Mouse (Mus musculus): Measurements from ENCODE around the gene Bbs5. TPM values are rescaled to one million over a fixed set of nuclear protein-coding genes. Genes with fewer than 3 reads are reported as not detected.

Gene Bbs5
- polyA plus RNA-seq (2014; fragmentation: Nextera tagmentation; extraction: Ambion mirVana): 15.6 and 21.0 TPM in 2 replicates

DNA sequence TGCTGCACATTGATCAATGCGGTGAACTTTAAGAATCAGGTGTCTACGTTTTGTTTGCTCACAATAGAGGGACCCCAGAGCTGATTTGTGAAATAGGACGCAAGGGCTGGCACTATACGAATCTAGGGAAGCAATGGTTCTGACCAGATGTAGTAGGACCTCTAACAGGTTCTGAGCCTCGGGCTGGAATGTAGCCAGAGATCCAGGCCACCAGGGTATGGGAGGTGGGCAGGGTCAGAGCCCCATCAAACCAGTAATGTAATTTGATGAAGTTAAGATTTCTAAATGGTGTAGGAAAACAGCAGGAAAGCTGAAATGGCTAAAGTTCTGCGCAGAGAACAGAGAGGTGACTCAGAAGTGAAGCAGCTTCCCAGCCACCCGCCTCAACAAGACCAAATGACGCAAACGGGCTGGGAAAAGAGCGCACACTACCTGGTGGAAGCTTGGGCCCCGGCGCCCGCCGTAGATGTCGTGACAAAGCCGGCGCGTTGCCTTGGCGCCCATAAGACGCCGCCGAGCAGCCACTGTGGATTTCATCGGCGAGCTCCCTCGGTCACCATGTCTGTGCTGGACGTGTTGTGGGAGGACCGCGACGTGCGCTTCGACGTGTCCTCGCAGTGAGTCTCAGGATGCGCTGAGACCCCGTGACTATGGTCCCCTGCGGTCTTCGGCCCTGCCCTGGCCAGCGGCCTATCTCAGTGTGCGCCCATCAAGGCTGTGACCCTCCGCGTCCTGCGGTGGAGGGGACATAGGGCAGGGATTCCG is at the start of gene Bbs5:
Gene Bbs5, plus strand, starts transcription at position 446 of the 765 bp plus-strand sequence.
- Histone ChIP-seq H3K9me3 (ENCODE audit: control insufficient read depth, low read length) (no peaks in the 10 kb centered on the region), H3K9ac (ENCODE audit: low read length) (peak within 1 kb of the TSS; percentile 72), H3K4me1 (ENCODE audit: control insufficient read depth, insufficient read depth, low read length) (peaks cover 7% of the 10 kb centered on the region; the same call in 1 of the 2 replicates), H3K4me3 (ENCODE audit: low read depth, low read length) (peak within 1 kb of the TSS; percentile 81), H3K27me3 (ENCODE audit: control insufficient read depth, insufficient read depth, low read length) (no peaks in the 10 kb centered on the region), H3K36me3 (ENCODE audit: control insufficient read depth, insufficient read depth, low read length) (no peaks in the 10 kb centered on the region), H3K4me2 (ENCODE audit: low read depth) (peak within 1 kb of the TSS; percentile 56), H3K27ac (ENCODE audit: low read depth, low read length) (no peak within 1 kb of the TSS)
- WGBS: 4% methylated on average over 43 of the region's 43 CpGs
- peak; percentile 91 for DNase-seq (ENCODE audit: low spot score)
- peak; percentile 92 for ATAC-seq (ENCODE audit: insufficient read depth, low FRiP score, low TSS enrichment)

DNA sequence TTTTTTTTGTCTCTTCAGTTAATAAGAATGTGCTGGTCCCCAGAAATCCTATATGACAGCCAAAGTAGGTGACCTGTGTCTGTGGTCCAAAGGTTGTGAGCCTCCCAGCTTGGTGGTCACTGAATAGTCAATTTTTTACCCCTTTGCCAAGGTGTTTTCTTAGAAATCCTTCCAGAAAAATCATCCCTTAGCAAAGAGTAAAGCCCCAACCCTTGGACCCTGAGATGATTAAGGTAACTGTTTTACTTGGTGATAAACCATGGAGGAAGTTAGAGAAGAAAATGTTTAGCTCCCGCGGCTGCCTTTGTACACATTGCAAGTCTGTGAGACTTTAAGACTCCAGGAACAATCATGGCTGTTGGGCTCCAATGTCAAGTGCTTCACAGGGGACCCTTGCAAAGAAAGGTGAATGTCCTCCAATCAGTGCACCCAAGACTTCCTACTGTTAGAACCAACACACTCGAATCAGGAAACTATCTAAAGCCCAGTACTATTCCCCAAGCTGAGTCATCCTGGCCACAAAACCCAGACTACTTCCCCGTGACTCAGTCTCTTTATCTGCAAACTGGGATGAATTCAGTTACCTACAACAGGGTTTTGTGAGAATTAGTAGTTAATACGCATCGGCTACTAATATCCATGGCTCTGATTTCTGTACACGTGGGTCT is 43.1 kb upstream of the Bbs5 start:
- no peaks in the 10 kb centered on the region for H3K9me3 ChIP-seq (ENCODE audit: control insufficient read depth, low read length)
- no peak overlapping the region for H3K4me3 ChIP-seq (ENCODE audit: low read depth, low read length)
- ATAC-seq (ENCODE audit: insufficient read depth, low FRiP score, low TSS enrichment): no peak
- WGBS: 94% methylated on average over 7 of the region's 7 CpGs
- no peak overlapping the region for H3K27ac ChIP-seq (ENCODE audit: low read depth, low read length)
- no peaks in the 10 kb centered on the region for H3K36me3 ChIP-seq (ENCODE audit: control insufficient read depth, insufficient read depth, low read length)
- no peaks in the 10 kb centered on the region for H3K27me3 ChIP-seq (ENCODE audit: control insufficient read depth, insufficient read depth, low read length)
- no peaks in the 10 kb centered on the region for H3K4me1 ChIP-seq (ENCODE audit: control insufficient read depth, insufficient read depth, low read length)
- no peak overlapping the region for H3K9ac ChIP-seq (ENCODE audit: low read length)
- no peak for DNase-seq (ENCODE audit: low spot score)
- H3K4me2 ChIP-seq (ENCODE audit: low read depth): no peak overlapping the region

DNA sequence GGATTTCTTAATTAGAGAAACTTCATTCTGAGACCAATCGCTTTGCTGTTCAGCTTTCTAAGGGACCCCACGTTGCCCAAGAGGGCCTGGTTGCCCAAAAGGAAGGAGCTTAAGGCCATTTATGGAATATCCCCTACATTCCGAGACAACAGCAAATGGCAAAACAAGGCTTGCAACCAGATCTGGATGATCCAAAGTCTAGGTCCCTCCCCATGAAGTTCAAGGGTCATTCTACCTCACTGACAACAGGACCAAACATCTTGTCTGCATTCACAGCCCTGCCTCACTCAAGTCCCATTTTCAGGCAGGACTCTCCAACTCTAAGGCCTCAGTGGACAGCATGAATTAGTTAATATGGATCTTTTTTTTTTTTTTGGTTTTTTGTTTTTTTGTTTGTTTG is 40.4 kb upstream of the Bbs5 start:
- no peak overlapping the region for H3K27ac ChIP-seq (ENCODE audit: low read depth, low read length)
- H3K27me3 ChIP-seq (ENCODE audit: control insufficient read depth, insufficient read depth, low read length): no peaks in the 10 kb centered on the region
- no peak overlapping the region for H3K9ac ChIP-seq (ENCODE audit: low read length)
- H3K9me3 ChIP-seq (ENCODE audit: control insufficient read depth, low read length): no peaks in the 10 kb centered on the region
- H3K4me3 ChIP-seq (ENCODE audit: low read depth, low read length): no peak overlapping the region
- H3K36me3 ChIP-seq (ENCODE audit: control insufficient read depth, insufficient read depth, low read length): no peaks in the 10 kb centered on the region
- H3K4me2 ChIP-seq (ENCODE audit: low read depth): no peak overlapping the region
- ATAC-seq (ENCODE audit: insufficient read depth, low FRiP score, low TSS enrichment) (no peak), DNase-seq (ENCODE audit: low spot score) (no peak)
- H3K4me1 ChIP-seq (ENCODE audit: control insufficient read depth, insufficient read depth, low read length): no peaks in the 10 kb centered on the region
- WGBS: 88% methylated on average over 3 of the region's 3 CpGs

- Histone ChIP-seq H3K36me3 (ENCODE audit: control insufficient read depth, insufficient read depth, low read length) (no peaks in the 10 kb centered on the region), H3K27ac (ENCODE audit: low read depth, low read length) (no peak overlapping the region), H3K4me1 (ENCODE audit: control insufficient read depth, insufficient read depth, low read length) (no peaks in the 10 kb centered on the region), H3K9me3 (ENCODE audit: control insufficient read depth, low read length) (no peaks in the 10 kb centered on the region), H3K9ac (ENCODE audit: low read length) (no peak overlapping the region), H3K27me3 (ENCODE audit: control insufficient read depth, insufficient read depth, low read length) (no peaks in the 10 kb centered on the region), H3K4me3 (ENCODE audit: low read depth, low read length) (no peak overlapping the region), H3K4me2 (ENCODE audit: low read depth) (no peak overlapping the region)
- no peak for DNase-seq (ENCODE audit: low spot score)
- 13% methylated on average over 10 of the region's 10 CpGs for WGBS
- no peak for ATAC-seq (ENCODE audit: insufficient read depth, low FRiP score, low TSS enrichment)
Observed at GRCm38 (mm10) chr2:69612237-69612636, 34.7 kb upstream of the Bbs5 start.

DNA sequence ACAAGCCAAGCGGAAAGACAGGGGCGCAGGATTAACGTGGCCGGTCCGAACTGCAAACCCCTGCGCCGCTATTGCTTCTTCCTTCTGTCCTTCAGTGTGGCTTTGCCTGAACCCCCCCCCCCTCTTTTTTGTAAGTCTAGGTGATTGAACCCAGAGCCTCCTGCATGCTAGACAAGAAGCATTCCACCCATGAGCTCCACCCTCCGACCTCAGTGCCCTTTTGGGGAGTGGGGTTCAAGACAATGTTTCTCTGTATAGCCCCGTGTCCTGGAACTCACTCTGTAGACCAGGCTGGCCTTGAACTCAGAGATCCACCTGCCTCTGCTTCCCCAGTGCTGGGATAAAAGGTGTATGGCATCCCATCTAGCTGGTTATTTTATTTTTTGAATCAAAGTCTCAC is 34.3 kb upstream of the Bbs5 start:
- no peak overlapping the region for H3K4me2 ChIP-seq (ENCODE audit: low read depth)
- no peak for ATAC-seq (ENCODE audit: insufficient read depth, low FRiP score, low TSS enrichment)
- no peaks in the 10 kb centered on the region for H3K27me3 ChIP-seq (ENCODE audit: control insufficient read depth, insufficient read depth, low read length)
- H3K4me1 ChIP-seq (ENCODE audit: control insufficient read depth, insufficient read depth, low read length): no peaks in the 10 kb centered on the region
- H3K36me3 ChIP-seq (ENCODE audit: control insufficient read depth, insufficient read depth, low read length): no peaks in the 10 kb centered on the region
- H3K4me3 ChIP-seq (ENCODE audit: low read depth, low read length): no peak overlapping the region
- DNase-seq (ENCODE audit: low spot score): no peak
- 60% methylated on average over 9 of the region's 9 CpGs for WGBS
- no peak overlapping the region for H3K27ac ChIP-seq (ENCODE audit: low read depth, low read length)
- H3K9ac ChIP-seq (ENCODE audit: low read length): no peak overlapping the region
- H3K9me3 ChIP-seq (ENCODE audit: control insufficient read depth, low read length): no peaks in the 10 kb centered on the region

GRCm38 (mm10) chr2:69613237-69613636 is 33.7 kb upstream of the Bbs5 start:
- H3K36me3 ChIP-seq (ENCODE audit: control insufficient read depth, insufficient read depth, low read length): no peaks in the 10 kb centered on the region
- 82% methylated on average over 4 of the region's 4 CpGs for WGBS
- H3K4me2 ChIP-seq (ENCODE audit: low read depth): no peak overlapping the region
- no peak for DNase-seq (ENCODE audit: low spot score)
- no peaks in the 10 kb centered on the region for H3K27me3 ChIP-seq (ENCODE audit: control insufficient read depth, insufficient read depth, low read length)
- no peaks in the 10 kb centered on the region for H3K9me3 ChIP-seq (ENCODE audit: control insufficient read depth, low read length)
- H3K27ac ChIP-seq (ENCODE audit: low read depth, low read length): no peak overlapping the region
- ATAC-seq (ENCODE audit: insufficient read depth, low FRiP score, low TSS enrichment): no peak
- H3K4me3 ChIP-seq (ENCODE audit: low read depth, low read length): no peak overlapping the region
- H3K9ac ChIP-seq (ENCODE audit: low read length): no peak overlapping the region
- no peaks in the 10 kb centered on the region for H3K4me1 ChIP-seq (ENCODE audit: control insufficient read depth, insufficient read depth, low read length)

DNA sequence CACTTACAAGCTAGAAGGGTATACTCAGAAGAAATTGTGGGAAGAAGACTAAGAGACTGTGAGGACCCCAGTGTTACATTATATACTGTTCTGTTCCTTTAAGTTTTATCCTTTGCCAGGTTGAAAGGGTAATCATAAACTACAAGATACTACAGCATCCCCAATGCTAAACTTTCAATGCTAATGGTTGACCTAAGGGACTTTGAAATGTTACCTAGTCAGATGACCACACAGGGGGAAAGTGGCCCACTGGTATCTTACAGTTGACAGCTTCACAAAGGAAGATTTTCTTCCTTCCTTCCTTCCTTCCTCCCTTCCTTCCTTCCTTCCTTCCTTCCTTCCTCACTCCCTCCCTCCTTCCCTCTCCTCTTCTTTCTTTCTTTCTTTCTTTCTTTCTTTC is 28.6 kb upstream of the Bbs5 start:
- H3K4me3 ChIP-seq (ENCODE audit: low read depth, low read length): no peak overlapping the region
- H3K36me3 ChIP-seq (ENCODE audit: control insufficient read depth, insufficient read depth, low read length): no peaks in the 10 kb centered on the region
- H3K4me1 ChIP-seq (ENCODE audit: control insufficient read depth, insufficient read depth, low read length): no peaks in the 10 kb centered on the region
- no peak for ATAC-seq (ENCODE audit: insufficient read depth, low FRiP score, low TSS enrichment)
- H3K27ac ChIP-seq (ENCODE audit: low read depth, low read length): no peak overlapping the region
- no peaks in the 10 kb centered on the region for H3K27me3 ChIP-seq (ENCODE audit: control insufficient read depth, insufficient read depth, low read length)
- H3K4me2 ChIP-seq (ENCODE audit: low read depth): no peak overlapping the region
- no peak for DNase-seq (ENCODE audit: low spot score)
- no peaks in the 10 kb centered on the region for H3K9me3 ChIP-seq (ENCODE audit: control insufficient read depth, low read length)
- H3K9ac ChIP-seq (ENCODE audit: low read length): no peak overlapping the region

DNA sequence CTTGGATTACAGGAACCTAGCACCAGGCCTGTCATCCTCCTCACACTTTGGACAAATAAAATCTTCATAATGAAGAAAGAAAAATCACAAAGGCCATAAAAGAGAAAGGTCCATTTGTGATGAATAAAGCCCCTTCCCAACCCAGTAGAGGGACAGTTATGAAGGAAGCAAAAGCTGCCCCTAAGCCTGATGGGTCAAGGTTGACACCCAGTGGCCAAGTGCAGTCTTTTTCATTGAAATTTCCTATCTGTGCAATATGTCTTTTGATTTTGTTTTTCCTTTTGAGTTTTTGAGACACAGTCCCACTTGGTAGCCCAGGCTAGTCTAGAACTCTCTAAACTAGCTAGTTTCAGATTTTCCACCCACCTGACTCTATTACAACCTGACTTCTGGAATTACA is 27.7 kb upstream of the Bbs5 start:
- no peaks in the 10 kb centered on the region for H3K36me3 ChIP-seq (ENCODE audit: control insufficient read depth, insufficient read depth, low read length)
- no peaks in the 10 kb centered on the region for H3K27me3 ChIP-seq (ENCODE audit: control insufficient read depth, insufficient read depth, low read length)
- no peak overlapping the region for H3K27ac ChIP-seq (ENCODE audit: low read depth, low read length)
- ATAC-seq (ENCODE audit: insufficient read depth, low FRiP score, low TSS enrichment) (no peak), DNase-seq (ENCODE audit: low spot score) (no peak)
- no peaks in the 10 kb centered on the region for H3K9me3 ChIP-seq (ENCODE audit: control insufficient read depth, low read length)
- no peak overlapping the region for H3K4me3 ChIP-seq (ENCODE audit: low read depth, low read length)
- H3K4me2 ChIP-seq (ENCODE audit: low read depth): no peak overlapping the region
- H3K4me1 ChIP-seq (ENCODE audit: control insufficient read depth, insufficient read depth, low read length): no peaks in the 10 kb centered on the region
- no peak overlapping the region for H3K9ac ChIP-seq (ENCODE audit: low read length)

DNA sequence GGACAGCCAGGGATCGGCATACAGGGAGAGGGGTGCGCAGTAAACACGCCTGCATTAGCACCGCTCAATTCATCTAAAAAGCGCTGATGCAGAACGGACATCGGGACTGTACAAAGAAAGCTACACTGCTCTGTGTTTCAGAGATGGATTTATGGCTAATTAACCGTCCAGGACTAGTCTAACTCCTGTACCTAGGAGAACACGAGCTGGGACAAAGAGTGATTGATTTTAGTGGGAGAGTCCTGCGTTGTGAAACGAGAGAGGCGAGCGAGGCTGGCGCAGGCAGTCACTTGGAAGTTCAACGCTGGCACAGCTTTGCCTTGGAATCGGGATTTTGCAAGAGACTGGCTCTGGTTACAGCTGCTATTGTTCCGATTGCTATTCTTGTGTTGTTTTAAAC is 17.8 kb upstream of the Bbs5 start:
- Histone ChIP-seq H3K27me3 (ENCODE audit: control insufficient read depth, insufficient read depth, low read length) (no peaks in the 10 kb centered on the region), H3K9ac (ENCODE audit: low read length) (0 out of 2 replicates have a peak overlapping the region, but pooled peaks have one; percentile 22), H3K27ac (ENCODE audit: low read depth, low read length) (no peak overlapping the region), H3K4me2 (ENCODE audit: low read depth) (no peak overlapping the region; the same call in 1 of the 2 replicates), H3K4me1 (ENCODE audit: control insufficient read depth, insufficient read depth, low read length) (0 out of 2 replicates have a peak, but pooled peaks cover 3% of the 10 kb centered on the region), H3K4me3 (ENCODE audit: low read depth, low read length) (no peak overlapping the region), H3K9me3 (ENCODE audit: control insufficient read depth, low read length) (no peaks in the 10 kb centered on the region), H3K36me3 (ENCODE audit: control insufficient read depth, insufficient read depth, low read length) (no peaks in the 10 kb centered on the region)
- peak; percentile 16 for DNase-seq (ENCODE audit: low spot score)
- WGBS: 41% methylated on average over 17 of the region's 17 CpGs
- ATAC-seq (ENCODE audit: insufficient read depth, low FRiP score, low TSS enrichment): peak; percentile 85

All from neural tube, embryonic 11.5 days (tissue).